ENCODE assay signal across 8 mouse cellular contexts in the genomic region with DNA sequence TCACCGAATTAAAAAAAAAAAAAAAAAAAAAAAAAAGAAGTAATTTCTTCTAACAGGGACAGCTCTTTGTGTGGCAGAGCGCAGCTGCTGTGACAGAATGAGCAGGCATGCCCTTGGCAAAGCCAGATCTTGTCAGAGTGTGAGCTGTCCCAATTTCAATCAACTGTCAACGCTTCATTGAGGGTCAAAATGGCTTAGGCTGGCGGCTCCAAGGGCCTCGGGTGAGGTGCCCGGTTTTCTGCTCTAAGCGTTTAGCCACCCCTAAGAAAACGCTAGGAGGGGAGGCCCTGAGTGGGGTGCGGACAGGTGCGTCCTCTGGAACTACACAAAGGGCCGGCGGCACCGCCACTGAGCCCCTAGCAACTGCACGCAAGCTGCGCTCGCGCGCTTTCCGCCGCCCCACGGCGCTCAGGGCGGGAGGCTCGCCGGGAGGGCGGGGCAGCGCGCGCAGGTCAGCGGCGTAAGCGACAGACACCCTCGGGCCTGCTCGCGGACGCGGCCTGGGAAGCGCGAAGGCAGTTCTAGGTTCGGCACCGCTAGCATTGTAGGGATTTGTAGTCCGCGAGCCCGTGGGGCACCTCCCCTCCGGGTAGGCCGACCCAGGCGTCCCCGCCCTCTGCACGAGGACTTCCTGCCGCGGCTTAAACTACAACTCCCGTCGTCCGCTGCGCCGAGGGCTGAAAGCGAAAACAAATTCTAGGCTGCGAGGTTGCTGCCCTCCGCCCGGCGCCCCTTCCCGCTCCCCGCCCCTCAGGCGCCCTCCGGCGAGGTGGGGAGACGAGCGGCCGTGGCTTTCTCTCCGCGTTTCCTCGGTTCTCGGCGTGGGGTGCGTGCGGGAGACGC. TPM values are rescaled to one million over a fixed set of nuclear protein-coding genes. Genes with fewer than 3 reads are reported as not detected.
DNase-seq lines count a peak whose midpoint lies in the region; ATAC-seq lines count a peak whose summit lies in the region.

No protein-coding gene starts in this region.

- under 1% methylated on average over 70 of the region's 77 CpGs for WGBS in hindbrain, embryonic 11.5 days

- H3K4me1 ChIP-seq in hindbrain, embryonic 11.5 days (replicated peaks; ENCODE audit: control insufficient read depth, insufficient read depth, low read length) = no peaks in the 10 kb centered on the region; the same call in 1 of the 2 replicates

- peak; percentile 99 for DNase-seq in Muller cell, postnatal 12 days (ENCODE audit: inconsistent ontology term)
- peak; percentile 99 for DNase-seq in cerebellum, adult 9-11 months
- peak; percentile 98 to 99 for DNase-seq in frontal cortex, adult 2 months (ENCODE audit: extremely low spot score in 1 of 2, low spot score in 1 of 2)
- DNase-seq in hindbrain, embryonic 11.5 days (ENCODE audit: low spot score) = peak; percentile 97
- peak; percentile 93 to 96 for DNase-seq in layer of hippocampus, postnatal 10 days (ENCODE audit: low spot score in 2 of 2)
- DNase-seq in lung, postnatal 10 days = peak; percentile 99
- peak; percentile 97 for DNase-seq in ovary, postnatal 36 days (ENCODE audit: low spot score)
- peak; percentile 97 for DNase-seq in thymus, postnatal 25 days

- no peaks in the 10 kb centered on the region for H3K27me3 ChIP-seq in hindbrain, embryonic 11.5 days (ENCODE audit: control insufficient read depth, insufficient read depth, low read length)

- peak overlapping the region; percentile 74 for H3K4me2 ChIP-seq in hindbrain, embryonic 11.5 days (replicated peaks; ENCODE audit: low read depth, low read length)

- no peaks in the 10 kb centered on the region for H3K9me3 ChIP-seq in hindbrain, embryonic 11.5 days (ENCODE audit: control insufficient read depth, low read length)

- H3K27ac ChIP-seq in hindbrain, embryonic 11.5 days (ENCODE audit: low read depth, low read length) = peak overlapping the region; percentile 95

- no peaks in the 10 kb centered on the region for H3K36me3 ChIP-seq in hindbrain, embryonic 11.5 days (ENCODE audit: control insufficient read depth, insufficient read depth, low read length)

- peak; percentile 100 for ATAC-seq in hindbrain, embryonic 11.5 days (ENCODE audit: low FRiP score)

- H3K9ac ChIP-seq in hindbrain, embryonic 11.5 days (ENCODE audit: low read depth, low read length) = peak overlapping the region; percentile 85

- H3K4me3 ChIP-seq in hindbrain, embryonic 11.5 days (ENCODE audit: low read depth, low read length) = peak overlapping the region; percentile 91

RNA-seq across cellular contexts. Expression of a gene that starts 0.5 kb away (rescaled TPM):
- polyA plus RNA-seq in frontal cortex, adult 2 months (2012; rRNA removed) = 26.4 and 28.6 TPM in 2 replicates
- polyA plus RNA-seq in hindbrain, embryonic 11.5 days (2014; fragmentation: Nextera tagmentation; extraction: Ambion mirVana) = 22.8 and 24.3 TPM in 2 replicates
- 10 to 100 TPM; 40.5 to 45.3 TPM for total RNA-seq in layer of hippocampus, postnatal 10 days (2021)

Comparison
In these comparisons a context has a peak if more than half of its experiments do, and no peak if none do; other contexts are left out.
1. Peak in every context shown above with its lines: DNase-seq, ATAC-seq, H3K4me3 ChIP-seq and H3K27ac ChIP-seq.